Mouse (Mus musculus) cerebellum, adult 2 months (tissue): ENCODE data around the gene 1700011L22Rik. TPM values are rescaled to one million over a fixed set of nuclear protein-coding genes. Genes with fewer than 3 reads are reported as not detected.

ENCODE experiments used
- DNase-seq, 2 experiments: peaks; one replicate each; pipeline ENCODE4 v3.0.0; 2021
- H3K27ac ChIP-seq: fragments of 200-500 bp; 2 replicates; pipeline ENCODE4 v1.5.1; 2012; ENCODE audit warnings: low read length, control low read depth, inconsistent platforms; ENCODE audit not compliant: insufficient read depth
- H3K27me3 ChIP-seq: fragments of 200-500 bp; 2 replicates; pipeline ENCODE4 v1.6.1; 2012; ENCODE audit warnings: inconsistent platforms, mild to moderate bottlenecking, low read length, moderate library complexity; ENCODE audit not compliant: control insufficient read depth, insufficient read depth
- H3K4me1 ChIP-seq: fragments of 200-500 bp; 2 replicates; pipeline ENCODE4 v1.6.1; 2011; ENCODE audit warnings: low read length; ENCODE audit not compliant: control insufficient read depth, insufficient read depth
- H3K4me3 ChIP-seq: fragments of 200-500 bp; replicated peaks from 2 replicates; pipeline ENCODE3; 2011; ENCODE audit warnings: mild to moderate bottlenecking, low read depth, low read length, control low read depth; ENCODE audit not compliant: insufficient read depth
- CTCF ChIP-seq: fragments of 200-500 bp; IDR thresholded peaks from 2 replicates; pipeline ENCODE4 v1.5.1; 2011; ENCODE audit warnings: low read depth, mild to moderate bottlenecking, control low read depth, low read length, moderate library complexity, borderline replicate concordance; ENCODE audit not compliant: insufficient read depth
- POLR2A ChIP-seq: fragments of 200-500 bp; IDR thresholded peaks from 2 replicates; pipeline ENCODE4 v1.6.1; 2011; ENCODE audit warnings: low read length, control low read depth, borderline replicate concordance; ENCODE audit not compliant: insufficient read depth
- WGBS: fragments of 180-500 bp; shearing (Covaris S2); methylation state at CpG from one replicate; pipeline ENCODE4 v1.1.7; 2018; 5-methylcytosine and 5-hydroxymethylcytosine counted together
- polyA plus RNA-seq: library from polyadenylated mRNA; depleted of rRNA; stranded (reverse); fragments of >200 nt; gene quantifications from 2 replicates; pipeline ENCODE4 v1.2.3, GENCODE M21; 2012; rRNA removed

1700011L22Rik gene
- polyA plus RNA-seq, 1 experiment: not detected

GRCm38 (mm10) chr8:79161172-79161778 lies 87.1 kb downstream of the 1700011L22Rik start:
- H3K27ac ChIP-seq: no peak overlapping the region

More at GRCm38 (mm10) chr8:79161172-79161778, 87.1 kb downstream of the 1700011L22Rik start:
- Histone ChIP-seq H3K4me3 (no peak overlapping the region), H3K4me1 (peaks cover 18% of the 10 kb centered on the region), H3K27me3 (no peaks in the 10 kb centered on the region)
- DNase-seq: no peak
- TF ChIP-seq POLR2A: no peak
- TF ChIP-seq CTCF: no peak
- 77% methylated on average over 4 of the region's 4 CpGs for WGBS

Other genes starting within 250 kb of the 1700011L22Rik start
- gene Zfp827, start 220.1 kb downstream of the 1700011L22Rik start, polyA plus RNA-seq: 24.7 and 27.8 TPM in 2 replicates
- gene Mmaa, start 46.4 kb upstream of the 1700011L22Rik start, polyA plus RNA-seq: 33.1 and 33.8 TPM in 2 replicates
- gene Smad1, start 150.9 kb upstream of the 1700011L22Rik start, polyA plus RNA-seq: 29.1 and 29.5 TPM in 2 replicates